Mouse (Mus musculus) testis, adult 2 months (tissue): ENCODE measurements around the gene Psmb3. TPM values are rescaled to one million over a fixed set of nuclear protein-coding genes. Genes with fewer than 3 reads are reported as not detected.

Experiments
- H3K27ac ChIP-seq: fragments of 200-500 bp; 2 replicates; pipeline ENCODE4 v1.5.1; 2012; ENCODE audit warnings: low read depth, low read length; ENCODE audit not compliant: control insufficient read depth, insufficient read depth
- H3K27me3 ChIP-seq: fragments of 200-500 bp; 2 replicates; pipeline ENCODE4 v1.6.1; 2012; ENCODE audit warnings: mild to moderate bottlenecking, low read length, moderate library complexity; ENCODE audit not compliant: control insufficient read depth, insufficient read depth
- H3K36me3 ChIP-seq: fragments of 200-500 bp; 2 replicates; pipeline ENCODE4 v1.6.1; 2012; ENCODE audit warnings: mild to moderate bottlenecking, low read length; ENCODE audit not compliant: control insufficient read depth, insufficient read depth
- H3K4me1 ChIP-seq: fragments of 200-500 bp; 2 replicates; pipeline ENCODE4 v1.6.1; 2012; ENCODE audit warnings: low read length; ENCODE audit not compliant: control insufficient read depth, insufficient read depth
- H3K4me3 ChIP-seq: fragments of 200-500 bp; 2 replicates; pipeline ENCODE4 v1.5.1; 2012; ENCODE audit warnings: low read depth, mild to moderate bottlenecking, low read length, moderate library complexity, mixed read lengths; ENCODE audit not compliant: control insufficient read depth
- CTCF ChIP-seq: fragments of 200-500 bp; IDR thresholded peaks from 2 replicates; pipeline ENCODE4 v1.5.1; 2012; ENCODE audit warnings: low read depth, mild to moderate bottlenecking, inconsistent platforms, low read length, moderate library complexity; ENCODE audit not compliant: control insufficient read depth, insufficient read depth, insufficient replicate concordance
- POLR2A ChIP-seq: fragments of 200-500 bp; IDR thresholded peaks from 2 replicates; pipeline ENCODE4 v1.6.1; 2012; ENCODE audit warnings: low read depth, mild to moderate bottlenecking, inconsistent platforms, low read length, moderate library complexity; ENCODE audit not compliant: control insufficient read depth
- polyA plus RNA-seq: library from polyadenylated mRNA; depleted of rRNA; stranded (reverse); fragments of >200 nt; gene quantifications from 2 replicates; pipeline ENCODE4 v1.2.3, GENCODE M21; 2012

Gene Psmb3
- polyA plus RNA-seq, 1 experiment, result 102 TPM

DNA sequence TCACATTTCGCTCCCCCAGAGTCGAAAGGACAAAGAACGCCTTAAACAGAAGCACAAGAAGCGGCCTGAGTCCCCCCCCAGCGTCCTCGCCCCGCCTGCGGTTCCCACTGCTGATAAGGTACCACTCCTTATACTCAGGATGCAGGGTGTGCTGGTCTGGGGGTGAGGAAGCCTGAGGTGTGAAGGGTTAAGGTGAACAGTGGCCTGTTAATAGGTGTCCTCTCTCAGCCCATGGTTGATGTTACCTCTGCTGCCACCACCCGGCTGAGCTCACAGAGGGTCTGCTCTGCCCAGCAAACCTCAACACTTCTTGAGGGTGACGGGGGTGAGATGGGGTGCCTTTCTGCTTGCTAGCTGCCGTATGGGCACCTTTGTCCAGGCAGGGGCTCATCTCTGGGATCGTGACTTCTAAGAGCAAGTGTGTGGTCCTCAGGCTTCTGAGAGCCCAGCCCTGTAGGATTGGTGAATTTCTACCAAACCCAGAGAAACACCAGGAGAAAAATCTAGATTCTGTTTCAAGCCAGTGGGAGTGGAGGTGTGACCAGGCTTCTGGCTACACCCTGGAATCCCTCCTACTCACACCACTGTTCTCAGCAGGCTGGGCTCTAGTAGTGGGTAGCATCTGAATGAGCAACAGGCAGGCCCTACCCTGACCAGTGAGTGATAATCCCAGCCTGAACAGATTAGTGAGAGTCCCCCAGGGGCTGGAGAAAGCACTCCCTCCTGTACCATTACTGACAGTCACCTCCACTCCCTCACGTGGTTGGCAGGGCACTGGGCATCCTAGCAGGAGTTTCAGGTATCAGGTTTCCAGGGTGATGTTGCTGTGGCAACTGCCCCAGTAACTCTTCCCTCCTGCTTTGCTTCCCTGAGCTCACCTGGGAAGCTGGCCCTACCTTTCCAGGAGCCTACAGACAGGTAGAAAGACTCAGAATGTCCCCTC lies 32.7 kb upstream of the Psmb3 start:
- H3K36me3 ChIP-seq, result no peaks in the 10 kb centered on the region
- no peaks in the 10 kb centered on the region for H3K27me3 ChIP-seq
- TF ChIP-seq POLR2A, result no peak
- TF ChIP-seq CTCF, result no peak
- H3K4me3 ChIP-seq, result no peak overlapping the region
- peaks cover 3% of the 10 kb centered on the region; the same call in 1 of the 2 replicates for H3K4me1 ChIP-seq
- no peak overlapping the region; the same call in 1 of the 2 replicates for H3K27ac ChIP-seq

DNA sequence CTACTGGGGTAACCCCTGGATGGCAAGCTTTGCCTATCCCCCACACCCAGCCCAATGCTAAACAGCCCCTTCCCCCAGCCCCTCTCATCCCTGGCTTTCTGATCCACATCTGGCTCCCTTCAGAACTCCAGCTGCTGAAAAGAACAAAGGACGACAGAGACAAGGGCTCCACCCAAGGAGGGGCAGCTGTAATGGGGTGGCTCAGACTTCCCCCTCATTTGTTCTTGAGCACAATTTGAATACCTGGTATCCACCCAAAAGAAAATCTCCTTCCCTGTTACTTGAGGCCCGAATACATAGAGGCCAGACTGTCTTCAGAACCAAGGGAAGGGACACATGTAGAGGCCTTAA lies 32.0 kb upstream of the Psmb3 start:
- Histone ChIP-seq H3K4me1 (peaks cover 3% of the 10 kb centered on the region; the same call in 1 of the 2 replicates), H3K27ac (no peak overlapping the region), H3K27me3 (no peaks in the 10 kb centered on the region), H3K4me3 (no peak overlapping the region), H3K36me3 (no peaks in the 10 kb centered on the region)
- TF ChIP-seq POLR2A (no peak), CTCF (no peak)

DNA sequence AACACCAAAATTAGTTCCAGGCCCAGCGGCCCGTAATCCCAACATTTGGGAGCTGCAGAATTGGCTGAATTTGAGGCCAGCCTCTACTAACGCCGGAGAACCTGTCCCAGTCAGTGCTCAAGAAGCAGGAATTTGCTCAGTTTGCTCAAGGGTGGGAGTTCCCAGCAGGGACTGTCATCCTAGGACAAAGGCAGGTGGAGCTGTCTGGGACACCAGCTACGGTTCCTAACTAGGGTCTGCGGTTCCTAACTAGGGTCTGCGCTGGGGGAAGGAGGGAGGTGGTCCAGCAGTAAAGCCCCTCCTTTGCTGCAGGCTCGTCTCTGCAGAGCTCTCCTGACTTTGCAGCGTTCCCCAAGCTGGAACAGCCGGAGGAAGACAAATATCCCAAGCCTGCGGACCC lies 30.1 kb upstream of the Psmb3 start:
- H3K4me1 ChIP-seq, result peaks cover 3% of the 10 kb centered on the region; the same call in 1 of the 2 replicates

DNA sequence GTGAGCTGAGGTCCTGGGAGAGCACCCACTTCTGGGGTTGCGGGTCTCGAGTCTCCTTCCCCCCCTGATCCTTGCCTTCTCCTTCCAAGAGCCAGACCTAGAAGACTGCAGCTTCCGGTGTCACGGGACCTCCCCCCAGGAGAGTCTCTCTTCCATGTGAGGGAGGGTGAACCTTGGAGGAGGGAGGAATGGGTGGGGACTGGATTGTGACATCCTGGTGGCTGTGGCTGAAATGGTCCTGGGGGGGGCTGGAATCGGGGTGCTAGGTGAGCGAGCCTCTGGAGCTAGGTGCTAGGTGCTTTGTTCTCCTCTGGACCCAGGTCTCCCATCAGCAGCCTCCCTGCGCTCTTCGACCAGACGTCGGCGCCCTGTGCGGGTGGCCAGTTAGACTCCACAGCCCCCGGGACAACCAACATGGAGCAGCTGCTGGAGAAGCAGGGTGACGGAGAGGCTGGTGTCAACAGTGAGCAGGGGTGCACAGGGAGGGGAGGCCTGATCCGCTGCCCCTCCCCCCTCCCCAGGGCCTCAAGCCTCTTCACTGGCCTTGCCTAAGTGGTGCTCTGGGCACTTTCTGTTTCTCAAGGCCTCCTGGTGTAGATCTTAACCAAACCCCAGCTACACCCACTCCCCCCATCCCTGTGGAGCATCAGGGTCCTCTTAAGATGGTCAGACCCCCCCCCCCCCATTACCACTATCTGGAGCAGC lies 27.0 kb upstream of the Psmb3 start:
- H3K27me3 ChIP-seq, result no peaks in the 10 kb centered on the region
- H3K36me3 ChIP-seq, result no peaks in the 10 kb centered on the region
- TF ChIP-seq POLR2A (no peak), CTCF (no peak)
- H3K4me3 ChIP-seq, result no peak overlapping the region
- H3K27ac ChIP-seq, result no peak overlapping the region
- H3K4me1 ChIP-seq, result no peaks in the 10 kb centered on the region

More for the DNA sequence above, 30.1 kb upstream of the Psmb3 start:
- no peaks in the 10 kb centered on the region for H3K36me3 ChIP-seq
- TF ChIP-seq CTCF (no peak), POLR2A (no peak)
- H3K4me3 ChIP-seq, result no peak overlapping the region
- H3K27me3 ChIP-seq, result no peaks in the 10 kb centered on the region
- H3K27ac ChIP-seq, result no peak overlapping the region

DNA sequence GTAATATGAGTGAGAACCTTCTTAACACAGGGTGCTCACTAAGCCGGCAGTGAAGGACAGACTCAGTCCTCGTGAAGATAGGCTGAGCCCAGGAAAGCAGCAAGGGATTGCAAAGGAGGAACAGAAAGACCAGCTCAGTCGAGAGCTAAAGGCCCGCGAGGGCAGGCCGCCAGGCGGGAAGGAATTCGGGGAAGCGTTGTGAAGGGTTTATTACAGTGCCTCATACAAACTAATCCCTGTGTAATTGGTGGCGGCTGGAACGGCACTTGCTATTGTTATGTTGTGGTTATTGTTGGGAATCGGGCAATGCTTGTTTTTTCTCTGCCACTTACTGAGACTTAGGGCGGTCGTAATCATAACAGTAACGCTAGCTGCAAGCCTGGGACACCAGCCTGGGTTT lies 25.8 kb upstream of the Psmb3 start:
- H3K4me1 ChIP-seq, result no peaks in the 10 kb centered on the region
- no peaks in the 10 kb centered on the region for H3K36me3 ChIP-seq
- H3K27me3 ChIP-seq, result no peaks in the 10 kb centered on the region
- TF ChIP-seq CTCF, result no peak
- no peak for TF ChIP-seq POLR2A
- H3K27ac ChIP-seq, result no peak overlapping the region
- no peak overlapping the region for H3K4me3 ChIP-seq

DNA sequence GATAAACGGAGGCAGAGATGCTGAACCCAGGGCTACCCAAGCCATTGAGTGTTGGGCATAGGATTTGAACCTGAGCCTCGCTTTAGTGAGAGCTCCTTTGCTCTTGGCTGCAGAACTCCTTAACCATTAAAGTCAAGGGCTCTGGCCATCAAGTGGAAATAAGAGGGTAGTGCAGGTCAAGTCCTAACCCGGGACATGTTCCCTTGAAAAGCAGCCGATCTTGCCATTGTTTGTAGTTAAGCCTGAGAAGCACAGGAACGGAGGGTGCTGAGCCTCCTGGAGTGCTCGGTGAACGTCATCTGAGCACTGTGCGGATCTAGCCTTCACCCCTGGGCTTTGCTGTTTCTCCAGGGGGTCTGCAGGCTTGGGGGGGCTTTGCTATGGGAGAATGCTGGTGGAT lies 25.4 kb upstream of the Psmb3 start:
- Histone ChIP-seq H3K27ac (no peak overlapping the region), H3K36me3 (no peaks in the 10 kb centered on the region), H3K4me1 (no peaks in the 10 kb centered on the region), H3K4me3 (no peak overlapping the region), H3K27me3 (no peaks in the 10 kb centered on the region)
- no peak for TF ChIP-seq CTCF

DNA sequence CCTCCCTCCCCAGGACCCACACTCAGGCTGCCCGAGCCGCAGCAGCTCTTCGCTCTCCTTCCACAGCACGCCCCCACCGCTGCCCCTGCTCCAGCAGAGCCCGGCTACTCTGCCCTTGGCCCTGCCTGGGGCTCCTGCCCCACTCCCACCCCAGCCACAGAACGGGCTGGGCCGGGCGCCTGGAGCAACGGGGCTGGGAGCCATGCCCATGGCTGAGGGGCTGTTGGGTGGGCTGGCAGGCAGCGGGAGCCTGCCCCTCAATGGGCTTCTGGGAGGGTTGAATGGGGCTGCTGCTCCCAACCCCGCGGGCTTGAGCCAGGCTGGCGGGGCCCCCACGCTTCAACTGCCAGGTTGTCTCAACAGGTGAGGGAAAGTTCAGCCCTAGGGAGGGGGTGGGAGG lies 24.9 kb upstream of the Psmb3 start:
- no peak overlapping the region for H3K27ac ChIP-seq
- H3K36me3 ChIP-seq, result no peaks in the 10 kb centered on the region
- no peak for TF ChIP-seq POLR2A
- TF ChIP-seq CTCF, result no peak
- H3K4me1 ChIP-seq, result no peaks in the 10 kb centered on the region
- H3K27me3 ChIP-seq, result no peaks in the 10 kb centered on the region
- H3K4me3 ChIP-seq, result no peak overlapping the region

DNA sequence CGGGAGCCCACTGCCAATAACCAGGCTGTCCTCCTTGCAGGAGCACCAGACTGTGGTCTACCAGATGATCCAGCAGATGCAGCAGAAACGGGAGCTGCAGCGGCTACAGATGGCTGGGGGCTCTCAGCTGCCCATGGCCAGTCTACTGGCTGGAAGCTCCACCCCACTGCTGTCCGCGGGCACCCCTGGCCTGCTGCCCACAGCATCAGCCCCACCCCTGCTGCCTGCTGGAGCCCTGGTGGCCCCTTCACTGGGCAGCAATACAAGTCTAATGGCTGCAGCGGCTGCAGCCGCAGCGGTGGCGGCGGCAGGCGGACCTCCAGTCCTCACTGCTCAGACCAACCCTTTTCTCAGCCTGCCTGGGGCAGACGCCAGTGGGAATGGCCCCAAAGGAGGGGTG lies 22.8 kb upstream of the Psmb3 start:
- H3K27me3 ChIP-seq, result no peaks in the 10 kb centered on the region
- no peak overlapping the region for H3K4me3 ChIP-seq
- H3K27ac ChIP-seq, result no peak overlapping the region
- no peaks in the 10 kb centered on the region for H3K36me3 ChIP-seq
- TF ChIP-seq CTCF (no peak), POLR2A (no peak)
- H3K4me1 ChIP-seq, result peaks cover 4% of the 10 kb centered on the region
